Mouse (Mus musculus) heart, embryonic 12.5 days (tissue): ENCODE results near the gene Grm2. TPM values are rescaled to one million over a fixed set of nuclear protein-coding genes. Genes with fewer than 3 reads are reported as not detected.
"Not testable (repeated sequence)": the region's sequence is repeated elsewhere in the genome, so short reads cannot be mapped to it uniquely, and the experiment has no call there.

ENCODE experiments used
- ATAC-seq: fragments of 200-750 bp; cut with Nextera tagmentation; 2 replicates; pipeline ENCODE4 v1.8.0; 2017; ENCODE audit warnings: moderate TSS enrichment, moderate library complexity; ENCODE audit not compliant: insufficient number of reproducible peaks, low FRiP score
- H3K27ac ChIP-seq: fragments of 300-500 bp; sonication (generic); 2 replicates; pipeline ENCODE4 v1.5.1; 2016; ENCODE audit warnings: mild to moderate bottlenecking, moderate library complexity; ENCODE audit not compliant: poor library complexity, severe bottlenecking
- H3K27me3 ChIP-seq: fragments of 300-500 bp; sonication (generic); replicated peaks from 2 replicates; pipeline ENCODE4 v1.6.1; 2016; ENCODE audit warnings: mild to moderate bottlenecking, moderate library complexity
- H3K36me3 ChIP-seq: fragments of 300-500 bp; sonication (generic); 2 replicates; pipeline ENCODE4 v1.6.1; 2016; ENCODE audit warnings: mild to moderate bottlenecking, moderate library complexity
- H3K4me1 ChIP-seq: fragments of 300-500 bp; sonication (generic); replicated peaks from 2 replicates; pipeline ENCODE4 v1.6.1; 2016; ENCODE audit warnings: mild to moderate bottlenecking
- H3K4me2 ChIP-seq: fragments of 300-500 bp; sonication (generic); 2 replicates; pipeline ENCODE4 v1.6.1; 2016; ENCODE audit warnings: mild to moderate bottlenecking, moderate library complexity
- H3K4me3 ChIP-seq: fragments of 300-500 bp; sonication (generic); 2 replicates; pipeline ENCODE4 v1.5.1; 2016; ENCODE audit warnings: mild to moderate bottlenecking
- H3K9ac ChIP-seq: fragments of 300-500 bp; sonication (generic); 2 replicates; pipeline ENCODE4 v1.6.1; 2016; ENCODE audit warnings: mild to moderate bottlenecking, moderate library complexity
- H3K9me3 ChIP-seq: fragments of 300-500 bp; sonication (generic); replicated peaks from 2 replicates; pipeline ENCODE4 v1.6.1; 2016; ENCODE audit warnings: mild to moderate bottlenecking, moderate library complexity
- WGBS: fragments of 180-500 bp; shearing (Covaris S2); methylation state at CpG from one replicate; pipeline ENCODE4 v1.1.7; 2016; 5-methylcytosine and 5-hydroxymethylcytosine counted together
- polyA plus RNA-seq: library from polyadenylated mRNA; unstranded; fragments of >200 nt; fragmentation: Nextera tagmentation; extraction: Ambion mirVana; gene quantifications from 2 replicates; pipeline ENCODE4 v1.2.1, GENCODE M21; 2016

Gene Grm2
- polyA plus RNA-seq, 1 experiment from 2014 or later, result not detected

DNA sequence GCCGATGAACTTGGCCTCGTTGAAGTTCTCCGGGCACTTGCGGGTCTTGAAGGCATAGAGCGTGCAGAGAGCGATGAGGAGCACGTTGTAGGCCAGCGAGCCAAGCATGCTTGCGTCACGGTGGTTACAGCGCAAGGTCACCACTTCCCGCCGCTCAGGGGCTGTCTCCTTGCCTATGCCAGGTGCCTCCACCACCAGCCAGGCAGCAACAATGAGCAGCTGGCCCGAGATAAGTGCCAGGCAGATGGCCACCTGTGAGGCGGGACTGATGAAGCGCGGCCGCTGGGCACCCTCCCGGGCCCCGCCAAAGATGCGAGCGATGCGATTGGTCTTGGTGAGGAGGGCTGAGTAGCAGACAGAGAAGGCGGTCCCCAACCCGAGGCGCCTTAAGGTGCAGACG, 8.7 kb downstream of the Grm2 start:
- no peak overlapping the region for H3K27ac ChIP-seq
- no peaks in the 10 kb centered on the region for H3K36me3 ChIP-seq
- 56% methylated on average over 27 of the region's 27 CpGs for WGBS
- no peaks in the 10 kb centered on the region for H3K9me3 ChIP-seq
- no peak overlapping the region for H3K4me2 ChIP-seq
- ATAC-seq, result no peak
- peaks cover 37% of the 10 kb centered on the region for H3K27me3 ChIP-seq
- no peak overlapping the region for H3K9ac ChIP-seq
- H3K4me1 ChIP-seq, result no peaks in the 10 kb centered on the region
- no peak overlapping the region for H3K4me3 ChIP-seq

DNA sequence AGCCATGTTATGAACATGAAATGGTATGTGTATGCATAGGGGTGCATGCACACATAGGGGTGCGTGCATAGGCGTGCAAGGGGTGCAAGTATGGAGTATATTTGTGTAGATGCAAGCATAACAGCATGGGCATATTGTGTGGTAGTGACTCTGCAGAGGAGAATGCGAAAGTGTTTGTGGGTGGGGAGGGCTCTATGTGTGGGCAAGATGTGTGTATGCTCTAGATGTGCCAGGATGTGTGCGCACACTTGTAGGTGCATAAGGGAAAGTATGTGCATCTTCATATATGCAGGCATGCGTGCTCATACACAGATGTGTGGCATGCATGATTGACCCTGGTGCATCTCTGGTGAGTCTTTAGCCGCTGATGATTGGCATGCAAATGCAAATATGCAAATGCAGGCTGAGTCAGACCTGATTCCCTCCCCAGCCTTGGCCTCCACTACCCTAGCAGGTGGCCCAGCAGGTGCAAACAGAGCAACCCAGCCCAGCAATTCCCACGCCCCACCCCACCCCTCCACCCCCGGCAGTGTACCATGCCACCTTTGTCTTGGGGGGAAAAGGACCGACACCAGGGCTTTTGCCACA, 10.1 kb downstream of the Grm2 start:
- Histone ChIP-seq H3K4me3 (no peak overlapping the region), H3K27me3 (peaks cover 35% of the 10 kb centered on the region), H3K9me3 (no peaks in the 10 kb centered on the region), H3K9ac (no peak overlapping the region), H3K4me1 (no peaks in the 10 kb centered on the region), H3K27ac (no peak overlapping the region), H3K36me3 (no peaks in the 10 kb centered on the region), H3K4me2 (no peak overlapping the region)
- no peak for ATAC-seq
- 78% methylated on average over 9 of the region's 9 CpGs for WGBS

DNA sequence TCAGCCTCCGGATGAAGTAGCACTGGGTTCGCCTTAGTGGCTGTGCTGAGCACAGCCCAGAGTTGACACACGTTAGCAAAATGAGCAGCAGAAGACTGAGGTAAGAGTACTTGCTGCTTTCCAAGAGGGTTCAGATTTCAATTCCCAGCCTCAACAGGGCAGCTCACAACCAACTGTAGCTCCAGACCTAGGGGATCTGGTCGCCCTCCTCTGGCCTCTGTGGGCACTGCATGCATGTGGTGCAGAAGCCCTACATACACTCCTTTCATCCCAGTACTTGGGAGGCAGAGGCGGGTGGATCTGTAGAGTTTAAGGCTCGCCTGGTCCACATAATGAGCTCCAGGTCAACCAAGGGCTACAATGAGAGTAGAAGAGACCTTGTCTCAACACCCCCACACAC, 12.1 kb downstream of the Grm2 start:
- no peaks in the 10 kb centered on the region for H3K9me3 ChIP-seq
- WGBS, result 67% methylated on average over 6 of the region's 6 CpGs

GRCm38 (mm10) chr9:106643128-106643527, 12.8 kb downstream of the Grm2 start:
- Histone ChIP-seq H3K4me3 (no peak overlapping the region), H3K9ac (no peak overlapping the region), H3K36me3 (no peaks in the 10 kb centered on the region), H3K9me3 (no peaks in the 10 kb centered on the region), H3K27ac (no peak overlapping the region), H3K27me3 (peaks cover 27% of the 10 kb centered on the region), H3K4me2 (no peak overlapping the region), H3K4me1 (no peaks in the 10 kb centered on the region)
- 33% methylated on average over 7 of the region's 7 CpGs for WGBS
- ATAC-seq, result 0 out of 2 replicates have a peak, but pooled peaks have one; percentile 25

More for the DNA sequence above, 12.1 kb downstream of the Grm2 start:
- no peak for ATAC-seq
- Histone ChIP-seq H3K4me2 (no peak overlapping the region), H3K36me3 (no peaks in the 10 kb centered on the region), H3K4me3 (no peak overlapping the region), H3K27ac (no peak overlapping the region), H3K9ac (no peak overlapping the region), H3K4me1 (no peaks in the 10 kb centered on the region), H3K27me3 (peaks cover 32% of the 10 kb centered on the region)

DNA sequence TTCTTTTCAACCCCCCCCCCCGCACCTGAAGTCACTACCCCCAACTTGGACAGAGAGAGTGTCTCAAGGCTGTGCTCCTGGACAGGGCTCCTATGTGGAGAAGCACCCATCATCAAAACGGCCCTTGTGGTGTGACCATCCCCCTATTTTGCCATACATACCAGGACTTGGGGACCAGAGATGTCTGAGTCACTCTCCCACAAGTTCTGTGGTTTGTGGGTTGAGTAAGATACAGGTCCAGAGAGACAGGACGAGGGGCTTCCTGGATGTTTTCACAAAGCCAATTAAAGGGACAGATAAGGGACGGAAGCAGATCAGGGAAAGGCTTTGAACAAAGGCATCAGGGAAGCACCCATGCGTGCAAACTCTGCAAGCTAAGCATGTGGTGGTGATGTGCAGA, 14.5 kb downstream of the Grm2 start:
- H3K4me3 ChIP-seq, result no peak overlapping the region
- WGBS, result 32% methylated on average over 5 of the region's 5 CpGs

DNA sequence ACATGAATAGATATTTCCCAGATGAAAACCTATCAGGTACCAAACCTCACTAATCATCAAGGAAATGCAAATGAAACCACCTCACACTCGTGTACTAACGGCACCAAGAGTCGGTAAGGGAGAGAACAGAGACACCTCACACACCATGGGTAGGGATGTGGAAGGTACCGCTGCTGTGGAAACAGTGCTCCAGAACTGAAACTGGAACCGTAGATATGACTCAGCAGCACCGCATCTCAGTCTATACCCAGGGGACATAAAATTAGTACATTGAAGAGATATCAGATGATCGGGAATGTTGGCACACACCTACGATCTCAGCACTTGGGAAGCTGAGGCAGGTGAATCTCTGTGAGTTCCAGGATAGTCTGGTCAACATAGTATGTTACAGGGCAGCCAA, 17.7 kb downstream of the Grm2 start:
- Histone ChIP-seq H3K27ac (no peak overlapping the region), H3K27me3 (no peaks in the 10 kb centered on the region), H3K9ac (no peak overlapping the region), H3K9me3 (no peaks in the 10 kb centered on the region), H3K36me3 (no peaks in the 10 kb centered on the region), H3K4me2 (no peak overlapping the region), H3K4me3 (no peak overlapping the region), H3K4me1 (no peaks in the 10 kb centered on the region)
- ATAC-seq, result no peak
- 84% methylated on average over 8 of the region's 8 CpGs for WGBS

More for the DNA sequence above, 14.5 kb downstream of the Grm2 start:
- Histone ChIP-seq H3K36me3 (no peaks in the 10 kb centered on the region), H3K4me2 (no peak overlapping the region), H3K27ac (no peak overlapping the region), H3K4me1 (no peaks in the 10 kb centered on the region), H3K9ac (no peak overlapping the region), H3K27me3 (peaks cover 10% of the 10 kb centered on the region; the same call in 1 of the 2 replicates), H3K9me3 (no peaks in the 10 kb centered on the region)
- no peak for ATAC-seq

GRCm38 (mm10) chr9:106632185-106632584, 23.7 kb downstream of the Grm2 start:
- ATAC-seq, result no peak

GRCm38 (mm10) chr9:106627796-106628195, 28.1 kb downstream of the Grm2 start:
- H3K9me3 ChIP-seq, H3K9ac ChIP-seq, H3K4me3 ChIP-seq, H3K27me3 ChIP-seq, H3K36me3 ChIP-seq, H3K27ac ChIP-seq, H3K4me2 ChIP-seq, H3K4me1 ChIP-seq, ATAC-seq: not testable (repeated sequence)
- WGBS, result 22% methylated on average over 8 of the region's 8 CpGs

More at GRCm38 (mm10) chr9:106632185-106632584, 23.7 kb downstream of the Grm2 start:
- Histone ChIP-seq H3K27ac (no peak overlapping the region), H3K9me3 (no peaks in the 10 kb centered on the region), H3K4me2 (no peak overlapping the region), H3K4me1 (peaks cover 5% of the 10 kb centered on the region; the same call in 1 of the 2 replicates), H3K9ac (no peak overlapping the region), H3K27me3 (no peaks in the 10 kb centered on the region), H3K4me3 (no peak overlapping the region), H3K36me3 (no peaks in the 10 kb centered on the region)
- 60% methylated on average over 5 of the region's 5 CpGs for WGBS

DNA sequence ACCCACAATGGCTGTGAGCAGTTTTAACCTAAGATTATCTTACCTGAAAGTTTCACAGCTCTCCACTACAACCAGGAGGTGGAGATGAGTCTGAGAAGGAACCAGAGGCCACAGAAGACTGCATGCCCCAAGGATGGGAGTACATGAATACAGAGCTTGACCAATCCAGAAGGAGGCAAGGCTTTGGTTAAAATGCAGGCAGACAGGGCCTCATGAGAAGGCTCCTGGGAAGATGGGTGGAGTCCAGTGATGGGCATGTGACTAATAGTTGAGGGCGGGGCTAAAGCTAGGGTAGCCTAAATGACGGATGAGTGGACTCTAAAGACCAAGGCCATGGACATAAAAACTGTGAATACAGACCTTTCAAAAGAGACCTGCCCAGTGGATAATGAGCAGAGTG, 29.6 kb downstream of the Grm2 start, which contains the start of gene Iqcf6:
Gene Iqcf6, plus strand, starts transcription at position 301 of the 400 bp plus-strand sequence.
- ATAC-seq, result no peak
- WGBS, result 78% methylated on average over 2 of the region's 2 CpGs
- no peaks in the 10 kb centered on the region for H3K36me3 ChIP-seq
- H3K9ac ChIP-seq, result no peak within 1 kb of the TSS
- H3K27ac ChIP-seq, result no peak within 1 kb of the TSS
- H3K4me1 ChIP-seq, result peaks cover 5% of the 10 kb centered on the region; the same call in 1 of the 2 replicates
- H3K4me3 ChIP-seq, result no peak within 1 kb of the TSS
- no peak within 1 kb of the TSS for H3K4me2 ChIP-seq
- no peaks in the 10 kb centered on the region for H3K9me3 ChIP-seq
- H3K27me3 ChIP-seq, result peaks cover 6% of the 10 kb centered on the region; the same call in 1 of the 2 replicates

- ATAC-seq, result no peak
- no peaks in the 10 kb centered on the region for H3K9me3 ChIP-seq
- no peaks in the 10 kb centered on the region for H3K36me3 ChIP-seq
- H3K27ac ChIP-seq, result no peak overlapping the region
- no peaks in the 10 kb centered on the region for H3K27me3 ChIP-seq
- no peak overlapping the region for H3K4me2 ChIP-seq
- 77% methylated on average over 3 of the region's 3 CpGs for WGBS
- H3K9ac ChIP-seq, result no peak overlapping the region
- H3K4me1 ChIP-seq, result no peaks in the 10 kb centered on the region
- no peak overlapping the region for H3K4me3 ChIP-seq
Observed at GRCm38 (mm10) chr9:106617496-106617895, 38.4 kb downstream of the Grm2 start.

- ATAC-seq, result no peak
- Histone ChIP-seq H3K36me3 (no peaks in the 10 kb centered on the region), H3K27ac (no peak overlapping the region), H3K27me3 (no peaks in the 10 kb centered on the region), H3K9ac (no peak overlapping the region), H3K4me2 (no peak overlapping the region), H3K4me3 (no peak overlapping the region), H3K9me3 (no peaks in the 10 kb centered on the region), H3K4me1 (no peaks in the 10 kb centered on the region)
- 81% methylated on average over 9 of the region's 9 CpGs for WGBS
Observed at GRCm38 (mm10) chr9:106616306-106616705, 39.6 kb downstream of the Grm2 start.

GRCm38 (mm10) chr9:106614616-106615015, 41.3 kb downstream of the Grm2 start:
- 39% methylated on average over 3 of the region's 3 CpGs for WGBS
- Histone ChIP-seq H3K4me3 (no peak overlapping the region), H3K9me3 (no peaks in the 10 kb centered on the region), H3K36me3 (no peaks in the 10 kb centered on the region), H3K27ac (no peak overlapping the region), H3K27me3 (no peaks in the 10 kb centered on the region), H3K4me1 (no peaks in the 10 kb centered on the region), H3K4me2 (no peak overlapping the region), H3K9ac (no peak overlapping the region)
- no peak for ATAC-seq
